Comparison of ENCODE assay signal across 18 mouse cellular contexts in the genomic region with DNA sequence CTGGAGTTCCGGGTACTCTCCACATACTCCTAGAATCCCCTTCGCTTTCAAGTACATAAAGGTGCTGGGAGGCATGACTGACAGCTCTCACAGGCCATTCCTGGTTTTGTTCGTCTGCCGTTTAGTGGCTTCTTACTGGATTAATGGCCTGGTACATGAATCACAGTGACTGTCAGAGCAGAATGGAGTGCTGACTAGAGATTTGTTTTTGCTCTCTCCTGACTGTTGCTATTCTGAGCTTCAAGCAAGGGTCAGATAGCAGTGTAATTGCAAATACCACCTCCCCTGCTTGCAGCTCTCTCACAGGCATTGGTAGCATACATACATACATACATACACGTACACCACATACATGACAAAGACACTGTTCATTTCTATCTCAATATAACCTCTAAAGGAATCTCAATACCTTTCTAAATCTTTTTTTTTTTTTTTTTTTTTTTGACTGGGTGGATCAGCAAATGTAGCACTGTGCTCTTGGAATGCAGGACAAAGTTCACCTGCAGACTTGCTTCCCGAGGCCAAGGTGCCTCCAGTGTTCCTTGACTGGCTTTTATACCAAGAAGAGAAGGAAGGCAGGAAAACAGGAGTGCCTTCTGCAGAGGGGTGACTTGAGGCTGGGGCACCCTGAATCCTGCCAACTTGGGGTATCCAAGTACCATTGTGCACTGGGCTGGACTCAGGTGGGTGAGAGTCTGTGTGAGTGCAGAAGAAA. TPM values are rescaled to one million over a fixed set of nuclear protein-coding genes. Genes with fewer than 3 reads are reported as not detected.
DNase-seq lines count a peak whose midpoint lies in the region; ATAC-seq and TF ChIP-seq lines count a peak whose summit lies in the region.
"Had no signal": no experiment of that assay in that cellular context is flagged by ENCODE, and none has a peak within 500 bp of the region (broad histone marks: within the 10 kb centered on the region; RNA-seq: fewer than 3 reads in every experiment).

No protein-coding gene starts in this region.

- H3K36me3 ChIP-seq in heart, embryonic 14.5 days (ENCODE audit: control insufficient read depth, insufficient read depth, low read length) = no peaks in the 10 kb centered on the region
- no peaks in the 10 kb centered on the region for H3K36me3 ChIP-seq in heart, embryonic 16.5 days (ENCODE audit: control insufficient read depth, insufficient read depth)
- H3K36me3 ChIP-seq in kidney, adult 2 months (ENCODE audit: control insufficient read depth, insufficient read depth, low read length) = no peaks in the 10 kb centered on the region
- H3K36me3 ChIP-seq: forebrain, embryonic 12.5 days; hindbrain, embryonic 12.5 days had no signal

- H3K9me3 ChIP-seq in heart, embryonic 14.5 days (ENCODE audit: control insufficient read depth, low read length) = no peaks in the 10 kb centered on the region
- H3K9me3 ChIP-seq in heart, embryonic 16.5 days (replicated peaks; ENCODE audit: control insufficient read depth, low read length) = no peaks in the 10 kb centered on the region
- H3K9me3 ChIP-seq: forebrain, embryonic 12.5 days; hindbrain, embryonic 12.5 days had no signal

- peak overlapping the region; percentile 16; the same call in 1 of the 2 replicates for H3K4me2 ChIP-seq in heart, embryonic 14.5 days (ENCODE audit: low read length)
- H3K4me2 ChIP-seq in heart, embryonic 16.5 days (ENCODE audit: low read depth, low read length) = peak overlapping the region; percentile 26; the same call in 1 of the 2 replicates
- H3K4me2 ChIP-seq: forebrain, embryonic 12.5 days; hindbrain, embryonic 12.5 days had no signal

- no peak for DNase-seq in heart, adult 18-20 months
- DNase-seq in kidney, adult 2 months = peak; percentile 69
- DNase-seq in kidney, postnatal 36 days = peak; percentile 46 to 53
- no peak for DNase-seq in urinary bladder, adult 18-20 months (ENCODE audit: low spot score in 2 of 2)
- no peak for DNase-seq in gastrocnemius, postnatal 4 days (ENCODE audit: low spot score in 2 of 2)
- DNase-seq: adrenal gland, postnatal 36 days; cerebellum, postnatal 25 days; gastrocnemius, postnatal 36 days; liver; liver, postnatal 0 days; lung, postnatal 14 days; right cerebral cortex, adult 18-20 months; thymus, adult 2 months had no signal

- TF ChIP-seq POLR2A in kidney, adult 2 months (IDR thresholded peaks at IDR 0.05; ENCODE audit: low read depth, low read length) = no peak

- peak overlapping the region; percentile 78 to 80 for H3K27ac ChIP-seq in heart, embryonic 14.5 days (replicated peaks in 1 of 2; ENCODE audit: control insufficient read depth in 1 of 2, insufficient read depth in 1 of 2, low read depth in 2 of 2, low read length in 2 of 2)
- peak overlapping the region; percentile 80 for H3K27ac ChIP-seq in heart, embryonic 16.5 days (ENCODE audit: low read length)
- H3K27ac ChIP-seq in kidney, adult 2 months (ENCODE audit: insufficient read depth, low read depth, low read length) = peak overlapping the region; percentile 91
- H3K27ac ChIP-seq: forebrain, embryonic 12.5 days; hindbrain, embryonic 12.5 days had no signal

- WGBS in heart, embryonic 14.5 days = 28% methylated on average over 6 of the region's 6 CpGs
- 32% methylated on average over 6 of the region's 6 CpGs for WGBS in heart, embryonic 16.5 days
- WGBS in kidney, adult 2 months = 40% methylated on average over 6 of the region's 6 CpGs

- no peak for ATAC-seq in heart, embryonic 14.5 days (ENCODE audit: insufficient number of reproducible peaks, insufficient read depth, low FRiP score, low read depth)
- ATAC-seq in heart, embryonic 16.5 days (replicated peaks; ENCODE audit: extremely low read depth, insufficient read depth, low FRiP score) = no peak; the same call in 1 of the 2 replicates
- ATAC-seq: inflammation-experienced regulatory T-cells, adult 6 months; liver, postnatal 0 days had no signal

- no peaks in the 10 kb centered on the region for H3K27me3 ChIP-seq in heart, embryonic 14.5 days (ENCODE audit: control insufficient read depth, insufficient read depth, low read length)
- no peaks in the 10 kb centered on the region for H3K27me3 ChIP-seq in heart, embryonic 16.5 days (ENCODE audit: control insufficient read depth, insufficient read depth, low read length)
- H3K27me3 ChIP-seq in kidney, adult 2 months (replicated peaks; ENCODE audit: control insufficient read depth, insufficient read depth, low read length) = no peaks in the 10 kb centered on the region
- H3K27me3 ChIP-seq: forebrain, embryonic 12.5 days; hindbrain, embryonic 12.5 days had no signal

- H3K9ac ChIP-seq in heart, embryonic 14.5 days (ENCODE audit: low read length) = no peak overlapping the region
- no peak overlapping the region for H3K9ac ChIP-seq in heart, embryonic 16.5 days (ENCODE audit: low read length)
- H3K9ac ChIP-seq: forebrain, embryonic 12.5 days; hindbrain, embryonic 12.5 days; liver, postnatal 0 days had no signal

- no peak for TF ChIP-seq CTCF in kidney, adult 2 months (conservative IDR thresholded peaks at IDR 0.05; ENCODE audit: insufficient read depth, insufficient read length, low read depth, low read length)

- peaks cover 7 to 13% of the 10 kb centered on the region in 2 experiments for H3K4me1 ChIP-seq in heart, embryonic 14.5 days (ENCODE audit: control insufficient read depth in 2 of 2, insufficient read depth in 2 of 2, low read length in 2 of 2)
- peaks cover 8% of the 10 kb centered on the region for H3K4me1 ChIP-seq in heart, embryonic 16.5 days (ENCODE audit: control insufficient read depth, insufficient read depth, low read length)
- H3K4me1 ChIP-seq in kidney, adult 2 months (ENCODE audit: control insufficient read depth, insufficient read depth, low read length) = peaks cover 6% of the 10 kb centered on the region; the same call in 1 of the 2 replicates
- H3K4me1 ChIP-seq: forebrain, embryonic 12.5 days; hindbrain, embryonic 12.5 days had no signal

- no peak overlapping the region for H3K4me3 ChIP-seq in heart, embryonic 14.5 days (ENCODE audit: control insufficient read depth in 1 of 2, insufficient read depth in 1 of 2, low read depth in 1 of 2, low read length in 2 of 2)
- no peak overlapping the region for H3K4me3 ChIP-seq in heart, embryonic 16.5 days (ENCODE audit: low read length)
- H3K4me3 ChIP-seq in kidney, adult 2 months (ENCODE audit: insufficient read depth, low read depth, low read length) = peak overlapping the region; percentile 30; the same call in 1 of the 2 replicates
- H3K4me3 ChIP-seq: forebrain, embryonic 12.5 days; hindbrain, embryonic 12.5 days had no signal

RNA-seq across cellular contexts. Expression of a gene that starts 18.4 kb away (rescaled TPM):
- polyA plus RNA-seq in heart, embryonic 14.5 days (2014; fragmentation: Nextera tagmentation; extraction: Ambion mirVana) = 6.7 and 7.0 TPM in 2 replicates
- total RNA-seq in heart, adult 18-20 months (2021) = 1 to 10 TPM; 5.2 to 6.7 TPM
- polyA plus RNA-seq in heart, embryonic 16.5 days (2015; fragmentation: Nextera tagmentation; extraction: Ambion mirVana) = 6.1 and 6.4 TPM in 2 replicates
- 10.5 and 11.9 TPM in 2 replicates for polyA plus RNA-seq in kidney, adult 2 months (2012; rRNA removed)
- 1 to 10 TPM; 7.5 TPM for total RNA-seq in gastrocnemius, postnatal 4 days (2021)

RNA-seq across cellular contexts. Expression of a gene that starts 53.5 kb away (rescaled TPM):
- polyA plus RNA-seq in heart, embryonic 14.5 days (2014; fragmentation: Nextera tagmentation; extraction: Ambion mirVana) = 8.2 and 9.5 TPM in 2 replicates
- 1 to 10 TPM; 1.5 to 2.6 TPM for total RNA-seq in heart, adult 18-20 months (2021)
- 7.1 and 8.2 TPM in 2 replicates for polyA plus RNA-seq in heart, embryonic 16.5 days (2015; fragmentation: Nextera tagmentation; extraction: Ambion mirVana)
- polyA plus RNA-seq in kidney, adult 2 months (2012; rRNA removed) = 8.5 and 10.4 TPM in 2 replicates
- total RNA-seq in gastrocnemius, postnatal 4 days (2021) = 1 to 10 TPM; 7.8 to 8.1 TPM

Comparison
In these comparisons a context has a peak if more than half of its experiments do, and no peak if none do; other contexts are left out.
1. DNase-seq: peak in kidney, adult 2 months (single experiment) and kidney, postnatal 36 days (2 of 2); none in heart, adult 18-20 months (0 of 2), urinary bladder, adult 18-20 months (0 of 2) and gastrocnemius, postnatal 4 days (0 of 2).
2. Peak in every context shown above with its lines, with median percentiles within 50 percentile points of each other: H3K27ac ChIP-seq.